Mouse (Mus musculus) kidney, postnatal 36 days (tissue): ENCODE data around the gene Phgr1.

Experiments used
- DNase-seq, 2 experiments: peaks; one replicate each; pipeline ENCODE4 v3.0.0; 2021 to 2022; ENCODE audit warnings: mixed read lengths in 2 of 2

Phgr1 gene

DNA sequence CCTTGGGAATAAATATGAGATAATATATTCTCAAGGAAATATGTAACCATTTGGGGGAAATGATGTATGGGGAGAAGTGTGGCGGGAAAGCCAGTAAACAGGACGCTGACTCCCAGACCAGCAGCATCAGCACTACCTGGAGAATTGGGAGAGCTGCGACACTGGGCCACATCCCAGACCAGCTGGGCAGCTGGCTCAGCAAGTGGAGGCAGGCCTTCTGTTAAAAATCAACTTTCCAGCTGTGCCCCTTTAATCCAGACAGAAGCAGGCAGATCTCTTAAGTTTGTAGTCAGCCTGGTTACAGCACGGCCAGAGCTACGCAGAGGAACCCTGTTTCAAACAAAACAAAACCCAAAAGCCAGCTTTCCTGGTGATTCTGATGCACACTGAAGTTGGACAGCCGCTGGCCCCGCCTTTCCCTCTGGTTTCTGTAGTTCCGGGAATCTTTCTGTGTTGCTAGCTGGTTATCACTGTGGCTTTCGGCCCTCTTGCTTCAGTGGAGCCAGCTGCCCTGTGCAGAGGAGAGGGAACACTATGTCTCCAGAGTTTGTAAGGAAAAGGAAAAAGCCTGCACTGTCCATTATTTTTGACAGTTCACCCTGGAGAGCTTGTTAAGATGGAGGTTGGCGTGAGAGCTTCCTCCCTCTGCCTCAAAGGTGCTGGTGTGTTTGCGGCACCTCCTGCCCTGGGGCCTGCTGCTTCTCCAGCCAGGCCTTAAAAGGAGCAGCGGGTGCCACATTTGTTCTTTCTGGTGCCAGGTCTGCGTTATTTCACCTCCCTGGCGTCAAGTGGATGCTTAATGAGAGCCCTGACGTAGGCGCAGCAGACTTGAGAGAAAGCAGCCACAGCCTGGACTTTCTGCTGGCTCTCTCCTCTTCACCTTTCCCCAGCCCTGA, 20.4 kb upstream of the Phgr1 start:
- DNase-seq, result peak; percentile 41 to 45

DNA sequence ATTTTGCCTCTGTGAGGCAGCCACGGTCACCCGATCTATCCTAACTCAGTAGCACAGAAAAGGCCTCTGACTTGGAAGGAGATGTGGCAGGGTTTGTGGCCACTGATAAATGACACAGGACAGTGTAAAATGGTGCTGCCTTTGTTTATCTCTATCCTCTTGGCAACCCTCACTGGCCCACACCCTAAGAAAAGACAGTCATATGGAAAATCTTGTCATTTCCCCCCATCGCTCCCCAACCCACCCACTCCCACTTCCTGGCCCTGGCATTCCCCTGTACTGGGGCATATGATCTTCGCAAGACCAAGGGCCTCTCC, 19.8 kb upstream of the Phgr1 start:
- no peak for DNase-seq

GRCm38 (mm10) chr2:118754143-118754542, 18.4 kb upstream of the Phgr1 start:
- no peak for DNase-seq

GRCm38 (mm10) chr2:118755407-118755806, 17.2 kb upstream of the Phgr1 start:
- DNase-seq, result no peak

DNA sequence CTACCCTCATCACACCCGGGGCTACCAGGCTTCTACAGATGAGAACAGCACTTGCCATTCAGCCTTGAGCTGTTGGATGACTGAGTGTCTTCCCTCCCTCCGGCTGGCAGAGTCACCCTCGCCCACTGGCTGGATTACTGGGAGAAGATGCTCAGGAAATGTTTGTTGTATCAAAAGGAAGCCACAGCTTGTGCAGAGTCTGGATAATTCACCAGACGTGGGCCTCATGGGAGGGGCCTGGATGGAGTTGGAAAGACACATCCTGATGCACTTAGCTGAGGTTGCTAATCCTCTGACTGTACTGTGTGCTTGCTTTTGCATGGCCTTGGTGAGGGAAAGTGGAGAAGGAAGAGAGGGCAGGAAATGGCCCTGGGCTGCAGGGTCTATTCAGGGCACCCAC, 16.5 kb upstream of the Phgr1 start:
- DNase-seq, result no peak

DNA sequence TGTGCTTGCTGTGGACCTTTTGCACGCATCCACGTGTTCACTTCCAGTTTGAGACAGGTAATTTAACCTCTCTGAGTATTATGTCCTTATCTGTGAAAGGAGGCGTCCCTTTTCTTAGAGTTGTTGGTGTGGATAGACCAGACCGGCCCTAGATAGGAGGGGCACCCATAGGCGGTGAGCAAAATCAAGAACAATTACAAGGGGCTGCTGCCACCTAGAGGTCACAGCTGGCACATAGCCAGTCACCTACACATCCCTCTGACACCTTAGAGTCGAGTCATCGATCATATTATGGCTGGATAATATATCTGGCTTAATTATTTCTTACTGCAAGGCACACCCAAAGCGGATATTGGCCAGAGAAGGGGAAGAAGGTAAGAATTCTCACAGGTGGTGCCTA, 12.7 kb upstream of the Phgr1 start:
- DNase-seq, result peak; percentile 73 to 80

DNA sequence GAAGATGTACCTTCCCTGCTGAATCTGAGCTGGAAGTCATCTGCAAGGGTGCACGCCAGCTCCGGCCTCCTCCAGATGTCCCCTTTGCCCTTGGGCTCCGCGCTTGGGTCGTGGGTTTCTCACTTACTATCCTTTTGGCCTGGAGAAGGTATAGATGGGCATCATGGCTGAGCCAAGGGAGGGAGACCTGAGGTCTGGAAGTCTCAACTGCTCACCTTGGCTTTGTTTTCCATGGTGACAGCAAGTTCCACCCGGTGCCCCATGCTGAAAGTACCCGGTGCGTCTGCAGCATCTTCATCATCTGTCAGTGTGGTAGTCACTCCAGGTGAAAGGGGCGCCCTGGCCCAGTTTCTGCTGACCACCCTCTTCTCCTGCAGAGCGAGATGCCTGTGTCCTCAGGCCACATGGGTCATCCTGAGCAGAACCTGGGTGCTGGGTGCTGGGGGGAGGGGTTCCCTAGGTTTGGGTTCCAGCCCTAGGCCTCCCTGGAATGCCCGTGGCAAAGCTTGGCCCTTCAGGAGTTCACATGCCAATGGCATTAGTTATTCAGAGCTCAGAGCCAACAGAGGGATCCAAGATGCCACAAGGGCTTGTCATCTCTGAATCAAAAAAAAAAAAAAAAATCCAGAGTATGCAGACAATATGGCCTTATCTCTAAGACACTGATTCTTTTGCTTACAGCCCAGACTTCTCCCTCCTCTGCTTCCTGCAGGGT, 12.1 kb upstream of the Phgr1 start:
- DNase-seq, result no peak

DNA sequence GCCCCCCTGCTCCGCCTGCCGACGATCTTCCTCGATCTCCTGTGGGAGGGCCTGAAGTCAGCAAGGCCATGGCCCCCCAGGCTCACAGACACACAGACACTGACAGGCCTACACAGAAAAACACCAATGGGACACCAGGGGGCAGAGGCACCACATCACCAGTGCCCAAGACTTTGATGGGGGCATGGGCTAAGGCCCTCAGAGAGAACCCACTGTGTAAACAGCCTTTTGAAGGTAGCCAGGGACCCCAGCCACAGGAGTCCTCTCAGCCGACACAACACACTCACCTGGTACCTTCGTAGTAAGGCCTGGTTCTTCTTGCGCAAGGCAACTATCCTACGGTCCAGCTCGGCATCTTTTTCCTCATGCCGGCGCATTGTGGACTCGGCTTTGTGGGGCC, 11.2 kb upstream of the Phgr1 start:
- no peak for DNase-seq

DNA sequence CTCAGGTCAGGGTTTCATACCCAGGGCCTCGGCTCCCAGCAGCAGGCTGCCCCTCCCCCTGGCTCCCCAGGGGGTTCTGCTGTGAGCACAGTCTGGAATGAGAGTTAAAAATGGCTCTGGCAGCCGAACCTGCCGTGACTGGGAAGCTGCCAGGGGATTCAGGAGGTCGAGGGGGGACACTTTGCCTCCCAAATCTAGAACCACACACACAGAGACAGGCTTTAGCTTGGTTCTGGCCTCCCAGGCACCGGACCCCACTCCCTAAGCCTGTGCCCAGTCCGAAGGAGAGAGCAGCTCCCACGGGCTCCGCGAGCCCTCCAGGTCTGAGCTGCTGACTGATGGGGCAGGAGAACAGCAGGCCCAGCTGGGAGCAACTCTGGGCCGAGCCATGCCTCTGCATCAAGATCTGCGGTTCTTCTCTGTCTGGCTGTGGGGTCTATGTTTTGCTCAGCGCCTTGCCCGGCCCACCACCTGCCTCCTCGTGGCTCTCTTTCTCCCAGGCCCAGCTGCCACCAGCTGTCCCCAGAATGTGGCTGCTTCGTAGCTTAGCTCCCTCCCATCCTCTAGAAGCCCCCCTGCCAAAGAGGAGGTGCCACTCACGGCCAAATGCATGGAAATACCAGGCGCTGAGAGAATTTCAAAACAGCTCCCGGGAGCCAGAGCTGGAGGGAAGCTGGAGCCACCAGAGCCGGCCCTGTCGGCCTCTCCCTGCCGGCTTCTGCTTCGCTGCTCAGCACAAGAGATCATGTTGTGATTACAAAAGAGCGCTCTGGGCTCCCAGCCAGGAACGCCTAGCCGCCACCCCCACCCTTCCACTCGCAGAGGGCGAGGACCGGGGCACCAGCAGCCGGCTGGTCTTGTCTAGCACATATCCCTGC, 10.4 kb upstream of the Phgr1 start, which contains the start of gene Ccdc9b:
Gene Ccdc9b, minus strand, starts transcription at position 756 of the 878 bp plus-strand sequence.
- DNase-seq, result peak; percentile 96 to 97

- DNase-seq, result no peak
Measured at GRCm38 (mm10) chr2:118762784-118763148, 9.8 kb upstream of the Phgr1 start.

DNA sequence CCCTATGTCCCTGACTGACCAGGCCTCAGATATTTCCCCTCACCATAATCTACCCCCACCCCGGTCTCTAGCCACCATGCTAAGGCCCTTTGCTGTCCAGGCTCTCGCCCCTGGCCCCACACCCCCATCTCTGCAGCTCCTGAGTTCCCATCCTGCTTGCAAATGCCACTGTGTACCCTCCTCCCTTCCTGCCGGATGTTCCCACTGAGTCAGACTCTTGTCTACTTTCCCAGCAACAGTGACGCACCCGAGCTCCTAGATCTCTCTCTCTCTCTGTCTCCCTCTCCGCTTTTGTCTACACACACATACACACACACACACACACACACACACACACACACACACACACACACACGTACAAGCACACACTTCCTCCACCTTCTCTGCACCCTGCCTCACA, 9.1 kb upstream of the Phgr1 start:
- peak; percentile 53 to 77 for DNase-seq

DNA sequence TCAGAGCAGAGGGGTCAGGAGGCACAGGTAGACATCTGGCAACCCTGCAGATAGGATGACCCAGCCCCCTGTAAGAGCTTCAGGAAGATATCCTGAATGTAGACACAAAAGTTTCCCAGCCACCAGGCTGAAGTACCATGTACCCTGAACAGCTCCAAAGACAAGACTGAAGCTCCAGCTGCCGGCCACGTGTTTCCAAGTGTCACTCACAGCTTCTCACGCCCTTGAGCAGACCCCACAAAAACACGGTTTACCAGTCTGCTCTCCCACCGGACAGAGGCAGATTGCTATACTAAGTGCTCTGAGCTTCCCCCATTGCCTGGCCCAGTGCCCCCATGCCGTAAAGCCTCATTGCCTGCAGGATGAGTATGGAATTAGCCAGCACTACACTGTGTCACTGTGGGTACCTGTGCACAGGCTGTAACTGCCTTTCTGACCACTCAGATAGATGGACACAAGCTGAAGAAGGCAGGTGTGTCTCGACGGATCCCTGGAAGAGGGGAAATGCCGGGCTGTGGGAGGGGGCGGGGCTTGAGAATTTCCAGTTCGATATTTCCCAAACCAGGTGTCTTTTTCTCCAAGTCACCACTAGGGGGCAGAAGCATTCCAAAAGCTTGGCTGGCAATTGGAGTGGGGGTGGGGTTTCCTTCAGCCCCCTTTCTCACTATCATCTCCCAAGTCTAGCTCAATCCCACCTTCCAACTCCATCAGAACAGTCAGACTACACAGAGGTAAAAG, 8.3 kb upstream of the Phgr1 start:
- peak; percentile 53 to 72 for DNase-seq

DNA sequence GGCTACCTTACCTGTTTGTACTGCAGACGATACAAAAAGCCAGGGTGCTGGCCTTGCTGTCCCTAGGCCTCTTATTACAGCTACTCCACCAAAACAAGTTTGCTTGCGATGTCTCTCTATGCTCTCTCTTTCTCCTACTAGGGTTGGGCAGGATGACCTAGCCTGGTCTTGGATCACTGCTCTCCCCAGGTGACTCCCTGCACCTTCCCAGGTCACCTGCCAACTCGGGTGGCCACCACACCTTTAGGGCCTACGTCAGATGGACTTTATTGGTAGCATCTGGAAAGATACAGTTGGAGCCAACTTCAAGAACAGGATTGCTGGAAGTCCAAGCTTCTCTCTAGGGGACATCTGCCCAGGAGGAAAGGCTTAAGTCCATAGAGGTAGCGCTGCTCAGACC, 7.7 kb upstream of the Phgr1 start:
- DNase-seq, result no peak

DNA sequence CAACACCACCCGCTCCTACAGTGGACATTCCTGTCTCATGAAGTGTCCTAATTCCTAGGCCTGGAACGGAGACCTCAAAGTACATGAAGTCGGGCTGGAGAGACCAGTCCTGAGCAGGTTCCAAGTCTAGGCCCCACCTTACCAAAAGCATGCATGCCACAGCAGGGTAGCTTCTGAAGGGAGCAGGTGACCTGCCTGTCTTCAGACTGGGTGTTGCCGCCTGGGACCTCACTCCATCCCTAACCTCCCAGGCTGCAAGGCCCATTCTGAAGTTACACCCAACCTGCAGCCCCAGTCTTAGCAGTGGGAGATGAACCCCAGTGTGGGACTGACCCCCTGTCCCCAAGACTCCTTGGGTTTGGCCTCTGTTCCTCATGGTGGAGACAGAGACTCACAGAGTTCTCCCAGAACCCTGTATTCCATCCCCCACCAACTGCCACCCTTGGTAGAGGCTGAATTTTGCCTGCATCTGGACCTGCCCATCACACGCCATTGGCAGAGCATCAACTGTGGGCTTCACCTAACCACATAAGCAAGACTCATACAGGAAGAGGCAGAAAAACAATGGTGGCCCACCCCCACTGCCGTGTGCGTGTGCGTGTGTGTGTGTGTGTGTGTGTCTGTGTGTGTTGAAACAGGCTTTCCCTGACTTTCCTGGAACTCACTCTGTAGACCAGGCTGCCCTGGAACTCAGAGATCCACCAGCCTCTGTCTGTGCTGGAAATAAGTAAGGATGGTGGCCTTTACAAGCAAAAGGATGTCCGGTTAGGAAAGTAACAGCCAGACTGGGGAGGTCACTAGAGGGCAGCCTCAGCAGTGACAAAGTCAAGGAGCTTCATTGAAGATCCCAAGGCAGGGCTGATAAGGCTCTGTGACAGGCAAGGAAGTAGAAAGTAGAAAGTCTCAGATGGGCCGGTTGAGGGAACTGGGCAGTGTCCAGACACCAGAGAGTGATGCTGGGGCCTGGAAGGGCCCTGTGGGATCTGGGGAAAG, 6.2 kb upstream of the Phgr1 start:
- peak; percentile 32 to 54 for DNase-seq

DNA sequence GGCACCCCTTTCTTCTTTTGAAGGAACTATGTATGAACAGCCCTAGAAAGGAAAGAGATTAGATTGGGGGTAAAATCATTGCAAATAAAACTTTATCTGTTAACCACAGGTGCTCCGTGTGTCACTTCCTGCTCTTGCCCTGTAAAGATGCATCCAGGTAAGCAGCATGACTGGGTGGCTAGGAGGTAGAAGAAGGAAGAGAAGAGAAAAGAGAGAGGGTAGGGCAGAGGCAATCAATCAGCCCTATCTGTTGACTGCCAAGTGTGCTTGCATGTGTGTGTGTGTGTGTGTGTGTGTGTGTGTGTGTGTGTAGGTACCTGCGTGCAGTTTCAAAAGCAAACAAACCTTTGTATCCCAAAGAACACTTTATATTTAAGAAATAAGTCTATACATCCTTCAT, 2.0 kb downstream of the Phgr1 start:
- DNase-seq, result no peak

- DNase-seq, result no peak
Measured at GRCm38 (mm10) chr2:118775396-118775795, 2.8 kb downstream of the Phgr1 start.

GRCm38 (mm10) chr2:118775846-118776245, 3.3 kb downstream of the Phgr1 start:
- DNase-seq, result no peak

GRCm38 (mm10) chr2:118776295-118776694, 3.7 kb downstream of the Phgr1 start:
- no peak for DNase-seq

DNA sequence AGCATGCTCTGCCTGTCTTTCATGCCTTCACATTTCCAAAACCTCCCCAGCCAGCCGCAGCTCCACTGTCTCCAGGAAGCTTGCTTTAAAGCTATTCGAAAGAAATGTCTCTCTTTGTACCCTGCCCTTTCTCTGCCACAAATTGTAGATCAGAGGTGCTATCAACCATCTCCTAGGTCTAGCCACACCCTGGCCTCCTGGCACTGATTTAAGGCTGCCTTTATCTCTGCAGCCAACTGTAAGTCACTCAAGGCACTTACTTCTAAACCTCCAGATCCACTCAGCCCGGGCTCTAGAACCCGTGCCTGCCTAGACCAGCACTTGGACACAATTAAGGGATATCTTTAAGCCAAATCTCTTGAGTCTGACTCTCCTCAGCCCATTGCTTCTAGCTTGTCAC, 5.8 kb downstream of the Phgr1 start:
- DNase-seq, result no peak

DNA sequence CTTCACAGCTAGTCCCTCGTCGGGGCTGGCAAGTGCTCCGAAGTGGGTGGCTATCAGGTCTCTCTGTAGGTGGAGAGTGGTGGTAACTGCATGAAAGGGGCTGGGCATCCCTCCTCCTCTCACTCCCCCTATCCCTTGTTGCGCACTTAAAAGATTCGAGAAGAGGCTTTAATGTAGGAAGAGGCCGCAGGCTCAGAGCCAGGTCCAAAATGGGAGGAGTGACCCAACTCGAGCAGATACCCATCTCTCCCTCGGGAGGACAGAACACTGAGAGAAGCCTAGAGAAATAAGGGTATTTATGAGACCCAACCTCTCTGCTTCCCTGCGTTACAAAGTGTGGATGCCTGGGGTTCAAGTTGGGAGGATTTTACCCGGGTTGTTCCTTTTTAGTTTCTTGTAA, 6.5 kb downstream of the Phgr1 start:
- DNase-seq, result no peak
